Mouse (Mus musculus): ENCODE measurements around the gene Fmod. TPM values are rescaled to one million over a fixed set of nuclear protein-coding genes. Genes with fewer than 3 reads are reported as not detected.
A peak's percentile ranks its signal among the peaks of the same experiment; 100 is the strongest.

The Fmod gene
- polyA plus RNA-seq, 1 experiment from 2014 or later, result 8.7 TPM

- Histone ChIP-seq H3K36me3 (ENCODE audit: control insufficient read depth, insufficient read depth, low read length) (no peaks in the 10 kb centered on the region), H3K9ac (ENCODE audit: low read depth, low read length) (no peak overlapping the region), H3K4me2 (ENCODE audit: low read depth, low read length) (no peak overlapping the region), H3K4me1 (ENCODE audit: control insufficient read depth, insufficient read depth, low read length) (peaks cover 6% of the 10 kb centered on the region; the same call in 1 of the 2 replicates), H3K4me3 (ENCODE audit: low read length) (no peak overlapping the region), H3K27ac (ENCODE audit: low read length) (no peak overlapping the region), H3K27me3 (replicated peaks; ENCODE audit: control insufficient read depth, insufficient read depth, low read length) (no peaks in the 10 kb centered on the region), H3K9me3 (ENCODE audit: control insufficient read depth, low read length) (no peaks in the 10 kb centered on the region)
- WGBS, result 74% methylated on average over 6 of the region's 6 CpGs
- no peak for ATAC-seq
Observed at GRCm38 (mm10) chr1:134049542-134049941, 12.5 kb downstream of the Fmod start.

GRCm38 (mm10) chr1:134053207-134053606, 16.2 kb downstream of the Fmod start:
- H3K27ac ChIP-seq (ENCODE audit: low read length), result no peak overlapping the region
- no peak for ATAC-seq
- WGBS, result 5% methylated on average over 6 of the region's 6 CpGs
- no peak overlapping the region for H3K4me3 ChIP-seq (ENCODE audit: low read length)
- no peaks in the 10 kb centered on the region for H3K27me3 ChIP-seq (replicated peaks; ENCODE audit: control insufficient read depth, insufficient read depth, low read length)
- H3K4me2 ChIP-seq (ENCODE audit: low read depth, low read length), result no peak overlapping the region
- no peaks in the 10 kb centered on the region for H3K9me3 ChIP-seq (ENCODE audit: control insufficient read depth, low read length)
- no peak overlapping the region for H3K9ac ChIP-seq (ENCODE audit: low read depth, low read length)
- peaks cover 18% of the 10 kb centered on the region for H3K4me1 ChIP-seq (ENCODE audit: control insufficient read depth, insufficient read depth, low read length)
- H3K36me3 ChIP-seq (ENCODE audit: control insufficient read depth, insufficient read depth, low read length), result no peaks in the 10 kb centered on the region

GRCm38 (mm10) chr1:134055058-134055457, 18.0 kb downstream of the Fmod start:
- Histone ChIP-seq H3K4me1 (ENCODE audit: control insufficient read depth, insufficient read depth, low read length) (peaks cover 22% of the 10 kb centered on the region), H3K4me2 (ENCODE audit: low read depth, low read length) (peak overlapping the region; percentile 29), H3K27me3 (replicated peaks; ENCODE audit: control insufficient read depth, insufficient read depth, low read length) (no peaks in the 10 kb centered on the region), H3K9me3 (ENCODE audit: control insufficient read depth, low read length) (no peaks in the 10 kb centered on the region), H3K27ac (ENCODE audit: low read length) (peak overlapping the region; percentile 75), H3K36me3 (ENCODE audit: control insufficient read depth, insufficient read depth, low read length) (no peaks in the 10 kb centered on the region), H3K4me3 (ENCODE audit: low read length) (no peak overlapping the region), H3K9ac (ENCODE audit: low read depth, low read length) (peak overlapping the region; percentile 9; the same call in 1 of the 2 replicates)
- 57% methylated on average over 9 of the region's 9 CpGs for WGBS
- peak; percentile 81 for ATAC-seq

- WGBS, result 80% methylated on average over 9 of the region's 9 CpGs
- Histone ChIP-seq H3K4me1 (ENCODE audit: control insufficient read depth, insufficient read depth, low read length) (peaks cover 28% of the 10 kb centered on the region), H3K9ac (ENCODE audit: low read depth, low read length) (0 out of 2 replicates have a peak overlapping the region, but pooled peaks have one; percentile 9), H3K27ac (ENCODE audit: low read length) (peak overlapping the region; percentile 75), H3K4me3 (ENCODE audit: low read length) (no peak overlapping the region), H3K27me3 (replicated peaks; ENCODE audit: control insufficient read depth, insufficient read depth, low read length) (no peaks in the 10 kb centered on the region), H3K9me3 (ENCODE audit: control insufficient read depth, low read length) (no peaks in the 10 kb centered on the region), H3K36me3 (ENCODE audit: control insufficient read depth, insufficient read depth, low read length) (no peaks in the 10 kb centered on the region), H3K4me2 (ENCODE audit: low read depth, low read length) (peak overlapping the region; percentile 29)
- ATAC-seq, result peak; percentile 4; the same call in 1 of the 2 replicates
Observed at GRCm38 (mm10) chr1:134055666-134056245, 18.7 kb downstream of the Fmod start.

GRCm38 (mm10) chr1:134056285-134056684, 19.2 kb downstream of the Fmod start:
- no peak overlapping the region for H3K4me2 ChIP-seq (ENCODE audit: low read depth, low read length)
- no peak for ATAC-seq
- no peak overlapping the region for H3K4me3 ChIP-seq (ENCODE audit: low read length)
- H3K4me1 ChIP-seq (ENCODE audit: control insufficient read depth, insufficient read depth, low read length), result peaks cover 32% of the 10 kb centered on the region
- H3K36me3 ChIP-seq (ENCODE audit: control insufficient read depth, insufficient read depth, low read length), result no peaks in the 10 kb centered on the region
- H3K27me3 ChIP-seq (replicated peaks; ENCODE audit: control insufficient read depth, insufficient read depth, low read length), result no peaks in the 10 kb centered on the region
- 51% methylated on average over 4 of the region's 4 CpGs for WGBS
- no peak overlapping the region for H3K9ac ChIP-seq (ENCODE audit: low read depth, low read length)
- H3K9me3 ChIP-seq (ENCODE audit: control insufficient read depth, low read length), result no peaks in the 10 kb centered on the region
- peak overlapping the region; percentile 75 for H3K27ac ChIP-seq (ENCODE audit: low read length)

GRCm38 (mm10) chr1:134057736-134058135, 20.7 kb downstream of the Fmod start:
- WGBS, result 58% methylated on average over 8 of the region's 8 CpGs
- Histone ChIP-seq H3K4me3 (ENCODE audit: low read length) (no peak overlapping the region), H3K36me3 (ENCODE audit: control insufficient read depth, insufficient read depth, low read length) (no peaks in the 10 kb centered on the region), H3K27me3 (replicated peaks; ENCODE audit: control insufficient read depth, insufficient read depth, low read length) (no peaks in the 10 kb centered on the region), H3K4me2 (ENCODE audit: low read depth, low read length) (no peak overlapping the region), H3K4me1 (ENCODE audit: control insufficient read depth, insufficient read depth, low read length) (peaks cover 44% of the 10 kb centered on the region), H3K27ac (ENCODE audit: low read length) (peak overlapping the region; percentile 42; the same call in 1 of the 2 replicates), H3K9ac (ENCODE audit: low read depth, low read length) (no peak overlapping the region), H3K9me3 (ENCODE audit: control insufficient read depth, low read length) (no peaks in the 10 kb centered on the region)
- ATAC-seq, result no peak

GRCm38 (mm10) chr1:134058870-134059269, 21.8 kb downstream of the Fmod start:
- Histone ChIP-seq H3K4me1 (ENCODE audit: control insufficient read depth, insufficient read depth, low read length) (peaks cover 55% of the 10 kb centered on the region), H3K27ac (ENCODE audit: low read length) (no peak overlapping the region)
- no peak for ATAC-seq

GRCm38 (mm10) chr1:134059739-134060695, 23.0 kb downstream of the Fmod start:
- Histone ChIP-seq H3K4me1 (ENCODE audit: control insufficient read depth, insufficient read depth, low read length) (peaks cover 67% of the 10 kb centered on the region), H3K4me3 (ENCODE audit: low read length) (peak overlapping the region; percentile 42), H3K4me2 (ENCODE audit: low read depth, low read length) (peak overlapping the region; percentile 85), H3K27ac (ENCODE audit: low read length) (peak overlapping the region; percentile 98), H3K27me3 (replicated peaks; ENCODE audit: control insufficient read depth, insufficient read depth, low read length) (no peaks in the 10 kb centered on the region), H3K9ac (ENCODE audit: low read depth, low read length) (peak overlapping the region; percentile 60), H3K9me3 (ENCODE audit: control insufficient read depth, low read length) (no peaks in the 10 kb centered on the region), H3K36me3 (ENCODE audit: control insufficient read depth, insufficient read depth, low read length) (no peaks in the 10 kb centered on the region)
- 72% methylated on average over 16 of the region's 16 CpGs for WGBS
- no peak for ATAC-seq

More at GRCm38 (mm10) chr1:134058870-134059269, 21.8 kb downstream of the Fmod start:
- H3K9ac ChIP-seq (ENCODE audit: low read depth, low read length), result no peak overlapping the region
- H3K36me3 ChIP-seq (ENCODE audit: control insufficient read depth, insufficient read depth, low read length), result no peaks in the 10 kb centered on the region
- H3K9me3 ChIP-seq (ENCODE audit: control insufficient read depth, low read length), result no peaks in the 10 kb centered on the region
- WGBS, result 67% methylated on average over 6 of the region's 6 CpGs
- no peaks in the 10 kb centered on the region for H3K27me3 ChIP-seq (replicated peaks; ENCODE audit: control insufficient read depth, insufficient read depth, low read length)
- H3K4me3 ChIP-seq (ENCODE audit: low read length), result no peak overlapping the region
- no peak overlapping the region for H3K4me2 ChIP-seq (ENCODE audit: low read depth, low read length)

GRCm38 (mm10) chr1:134060849-134061569, 24.0 kb downstream of the Fmod start:
- no peaks in the 10 kb centered on the region for H3K36me3 ChIP-seq (ENCODE audit: control insufficient read depth, insufficient read depth, low read length)
- H3K27ac ChIP-seq (ENCODE audit: low read length), result peak overlapping the region; percentile 98
- no peaks in the 10 kb centered on the region for H3K27me3 ChIP-seq (replicated peaks; ENCODE audit: control insufficient read depth, insufficient read depth, low read length)
- peak; percentile 93 for ATAC-seq
- 2% methylated on average over 31 of the region's 31 CpGs for WGBS
- H3K4me3 ChIP-seq (ENCODE audit: low read length), result peak overlapping the region; percentile 42
- peak overlapping the region; percentile 85 for H3K4me2 ChIP-seq (ENCODE audit: low read depth, low read length)
- peak overlapping the region; percentile 75 for H3K9ac ChIP-seq (ENCODE audit: low read depth, low read length)
- H3K4me1 ChIP-seq (ENCODE audit: control insufficient read depth, insufficient read depth, low read length), result peaks cover 68% of the 10 kb centered on the region
- no peaks in the 10 kb centered on the region for H3K9me3 ChIP-seq (ENCODE audit: control insufficient read depth, low read length)
